Mouse (Mus musculus): Measurements from ENCODE around the gene Fam129a.

DNA sequence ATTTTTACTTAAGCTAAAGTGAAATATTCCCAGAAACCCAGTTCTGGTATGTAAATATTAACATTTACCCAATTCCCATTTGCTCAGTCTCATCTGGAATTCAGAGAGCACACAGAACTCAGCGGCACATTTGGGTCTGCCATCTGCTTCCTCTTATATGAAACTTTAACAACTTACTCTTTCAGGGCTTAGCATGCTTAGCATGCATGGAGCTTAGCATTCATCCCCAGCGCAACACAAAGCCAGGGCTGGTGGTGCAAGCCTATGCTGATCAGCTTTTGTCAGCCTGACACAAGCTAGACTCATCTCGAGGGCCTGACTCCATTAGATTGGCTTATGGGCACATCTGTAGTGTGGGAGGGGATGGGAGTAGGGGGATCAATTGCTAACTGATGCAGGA, 44.3 kb upstream of the Fam129a start:
- TF ChIP-seq EP300 (IDR thresholded peaks at IDR 0.05; ENCODE audit: insufficient read depth, low read depth, low read length) (no peak), CTCF (IDR thresholded peaks at IDR 0.05; ENCODE audit: low read depth, low read length) (no peak)

All from ES-Bruce4 (cell line).